Mouse (Mus musculus) testis, adult 2 months (tissue): ENCODE data around the gene Gm17019. TPM values are rescaled to one million over a fixed set of nuclear protein-coding genes. Genes with fewer than 3 reads are reported as not detected.
"Not testable (repeated sequence)": the region's sequence is repeated elsewhere in the genome, so short reads cannot be mapped to it uniquely, and the experiment has no call there.

Experiments
- H3K27ac ChIP-seq: fragments of 200-500 bp; 2 replicates; pipeline ENCODE4 v1.5.1; 2012; ENCODE audit warnings: low read depth, low read length; ENCODE audit not compliant: control insufficient read depth, insufficient read depth
- H3K27me3 ChIP-seq: fragments of 200-500 bp; 2 replicates; pipeline ENCODE4 v1.6.1; 2012; ENCODE audit warnings: mild to moderate bottlenecking, low read length, moderate library complexity; ENCODE audit not compliant: control insufficient read depth, insufficient read depth
- H3K36me3 ChIP-seq: fragments of 200-500 bp; 2 replicates; pipeline ENCODE4 v1.6.1; 2012; ENCODE audit warnings: mild to moderate bottlenecking, low read length; ENCODE audit not compliant: control insufficient read depth, insufficient read depth
- H3K4me1 ChIP-seq: fragments of 200-500 bp; 2 replicates; pipeline ENCODE4 v1.6.1; 2012; ENCODE audit warnings: low read length; ENCODE audit not compliant: control insufficient read depth, insufficient read depth
- H3K4me3 ChIP-seq: fragments of 200-500 bp; 2 replicates; pipeline ENCODE4 v1.5.1; 2012; ENCODE audit warnings: low read depth, mild to moderate bottlenecking, low read length, moderate library complexity, mixed read lengths; ENCODE audit not compliant: control insufficient read depth
- polyA plus RNA-seq: library from polyadenylated mRNA; depleted of rRNA; stranded (reverse); fragments of >200 nt; gene quantifications from 2 replicates; pipeline ENCODE4 v1.2.3, GENCODE M21; 2012; rRNA removed

Gene Gm17019
- polyA plus RNA-seq, 1 experiment, result 7.0 TPM

DNA sequence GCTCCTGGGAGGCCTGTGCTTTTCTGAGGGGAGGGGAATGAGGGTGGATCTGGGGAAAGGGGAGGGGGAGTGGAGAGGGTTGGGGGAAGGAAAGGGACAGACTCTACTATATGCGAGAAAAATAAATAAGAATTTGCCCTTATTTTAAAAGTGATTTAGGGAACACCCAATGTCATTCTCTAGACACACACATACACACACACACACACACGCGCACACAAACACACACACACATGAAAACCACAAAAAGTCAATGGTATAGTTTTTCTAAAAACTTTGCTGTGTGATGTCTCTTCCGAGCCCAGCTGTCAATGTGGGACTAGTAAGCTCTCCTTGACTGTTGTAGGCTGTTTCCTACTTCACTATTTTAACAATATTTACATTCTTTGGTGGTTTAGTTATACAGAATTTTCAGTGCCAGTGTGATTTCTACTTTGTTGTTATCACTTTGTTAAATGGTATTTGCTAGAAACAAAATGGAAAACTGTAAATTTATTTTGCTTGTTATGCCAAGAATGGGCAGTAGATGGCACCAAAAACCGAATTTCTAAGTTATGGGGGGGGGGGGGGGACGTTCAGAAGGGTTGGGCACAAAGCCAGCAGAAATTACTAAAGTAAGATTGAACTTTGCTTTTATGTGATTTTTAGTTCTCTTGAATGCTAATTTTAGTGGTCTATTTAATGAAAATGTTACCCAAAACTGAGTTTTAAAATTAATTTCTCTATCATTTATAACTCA, 46.0 kb downstream of the Gm17019 start:
- H3K27ac ChIP-seq, H3K4me3 ChIP-seq, H3K27me3 ChIP-seq, H3K4me1 ChIP-seq, H3K36me3 ChIP-seq: not testable (repeated sequence)

Other genes with a start within 250 kb of the Gm17019 start
- 7.5 TPM in 2 replicates for gene Gm9758, start 118.1 kb downstream of the Gm17019 start, polyA plus RNA-seq
- gene Speer4e, start 94.6 kb downstream of the Gm17019 start, polyA plus RNA-seq, result 3.2 and 4.1 TPM in 2 replicates
- 8.7 and 13.0 TPM in 2 replicates for gene Gm10354, start 54.1 kb downstream of the Gm17019 start, polyA plus RNA-seq